14 mouse cellular contexts compared by ENCODE assay signal in genomic region chr1:43694076-43694475, GRCm38 (mm10). TPM values are rescaled to one million over a fixed set of nuclear protein-coding genes. Genes with fewer than 3 reads are reported as not detected.
A peak's percentile ranks its signal among the peaks of the same experiment; 100 is the strongest.
DNase-seq lines count a peak whose midpoint lies in the region; ATAC-seq lines count a peak whose summit lies in the region.
"Had no signal": no experiment of that assay in that cellular context is flagged by ENCODE, and none has a peak within 500 bp of the region (broad histone marks: within the 10 kb centered on the region; RNA-seq: fewer than 3 reads in every experiment).

No protein-coding gene starts in this region.

- peak overlapping the region; percentile 71; the same call in 1 of the 2 replicates for H3K27ac ChIP-seq in embryonic facial prominence, embryonic 12.5 days
- H3K27ac ChIP-seq in embryonic facial prominence, embryonic 10.5 days (replicated peaks): no peak overlapping the region
- peak overlapping the region; percentile 86 for H3K27ac ChIP-seq in heart, embryonic 15.5 days
- H3K27ac ChIP-seq in kidney, embryonic 16.5 days (ENCODE audit: low read length): peak overlapping the region; percentile 87
- H3K27ac ChIP-seq in embryonic facial prominence, embryonic 15.5 days (replicated peaks): peak overlapping the region; percentile 75; the same call in 1 of the 2 replicates
- H3K27ac ChIP-seq: liver, embryonic 12.5 days had no signal

- H3K4me3 ChIP-seq in embryonic facial prominence, embryonic 12.5 days: no peak overlapping the region
- no peak overlapping the region for H3K4me3 ChIP-seq in embryonic facial prominence, embryonic 10.5 days
- H3K4me3 ChIP-seq in heart, embryonic 15.5 days: no peak overlapping the region
- H3K4me3 ChIP-seq in kidney, embryonic 16.5 days (ENCODE audit: low read length): no peak overlapping the region
- H3K4me3 ChIP-seq in embryonic facial prominence, embryonic 15.5 days (replicated peaks): no peak overlapping the region
- H3K4me3 ChIP-seq: liver, embryonic 12.5 days; midbrain, embryonic 10.5 days; neural tube, embryonic 13.5 days had no signal

- no peak overlapping the region for H3K4me2 ChIP-seq in embryonic facial prominence, embryonic 12.5 days (replicated peaks)
- H3K4me2 ChIP-seq in heart, embryonic 15.5 days: no peak overlapping the region
- no peak overlapping the region for H3K4me2 ChIP-seq in kidney, embryonic 16.5 days (replicated peaks; ENCODE audit: low read depth, low read length)
- no peak overlapping the region for H3K4me2 ChIP-seq in embryonic facial prominence, embryonic 15.5 days (replicated peaks)
- H3K4me2 ChIP-seq: liver, embryonic 12.5 days; neural tube, embryonic 13.5 days had no signal

- no peak for ATAC-seq in embryonic facial prominence, embryonic 12.5 days (ENCODE audit: insufficient number of reproducible peaks, insufficient read depth, low FRiP score, low TSS enrichment)
- no peak for ATAC-seq in heart, embryonic 15.5 days (replicated peaks; ENCODE audit: insufficient number of reproducible peaks, insufficient read depth, low FRiP score, low read depth)
- ATAC-seq in kidney, embryonic 16.5 days (ENCODE audit: low FRiP score, low TSS enrichment): no peak
- ATAC-seq in embryonic facial prominence, embryonic 15.5 days (ENCODE audit: insufficient number of reproducible peaks, low FRiP score, low TSS enrichment, low read depth): no peak
- ATAC-seq: inflammation-experienced regulatory T-cells, adult 6 months; liver, embryonic 12.5 days had no signal

- H3K36me3 ChIP-seq in embryonic facial prominence, embryonic 12.5 days: no peaks in the 10 kb centered on the region
- H3K36me3 ChIP-seq in embryonic facial prominence, embryonic 10.5 days (replicated peaks): no peaks in the 10 kb centered on the region
- H3K36me3 ChIP-seq in heart, embryonic 15.5 days: no peaks in the 10 kb centered on the region
- no peaks in the 10 kb centered on the region for H3K36me3 ChIP-seq in kidney, embryonic 16.5 days (ENCODE audit: insufficient read depth, low read length)
- H3K36me3 ChIP-seq in embryonic facial prominence, embryonic 15.5 days: no peaks in the 10 kb centered on the region
- H3K36me3 ChIP-seq: liver, embryonic 12.5 days; midbrain, embryonic 10.5 days; neural tube, embryonic 13.5 days had no signal

- no peak overlapping the region for H3K9ac ChIP-seq in embryonic facial prominence, embryonic 12.5 days
- no peak overlapping the region for H3K9ac ChIP-seq in heart, embryonic 15.5 days
- no peak overlapping the region for H3K9ac ChIP-seq in kidney, embryonic 16.5 days (replicated peaks; ENCODE audit: low read length)
- no peak overlapping the region for H3K9ac ChIP-seq in embryonic facial prominence, embryonic 15.5 days
- H3K9ac ChIP-seq: liver, embryonic 12.5 days; neural tube, embryonic 13.5 days had no signal

- DNase-seq in embryonic facial prominence, embryonic 10.5 days (ENCODE audit: low spot score): no peak
- DNase-seq in heart, postnatal 4 days: no peak
- DNase-seq in kidney, postnatal 4 days: no peak
- no peak for DNase-seq in B cell, adult 2 months

- H3K4me1 ChIP-seq in embryonic facial prominence, embryonic 12.5 days: peaks cover 20% of the 10 kb centered on the region
- peaks cover 15% of the 10 kb centered on the region for H3K4me1 ChIP-seq in embryonic facial prominence, embryonic 10.5 days
- peaks cover 36% of the 10 kb centered on the region for H3K4me1 ChIP-seq in heart, embryonic 15.5 days (replicated peaks)
- peaks cover 25% of the 10 kb centered on the region for H3K4me1 ChIP-seq in kidney, embryonic 16.5 days (ENCODE audit: insufficient read depth, low read length)
- peaks cover 26% of the 10 kb centered on the region for H3K4me1 ChIP-seq in embryonic facial prominence, embryonic 15.5 days
- H3K4me1 ChIP-seq: liver, embryonic 12.5 days had no signal

- WGBS in embryonic facial prominence, embryonic 12.5 days: 83% methylated on average over 3 of the region's 3 CpGs
- WGBS in embryonic facial prominence, embryonic 10.5 days: 90% methylated on average over 3 of the region's 3 CpGs
- WGBS in heart, embryonic 15.5 days: 65% methylated on average over 3 of the region's 3 CpGs
- 78% methylated on average over 3 of the region's 3 CpGs for WGBS in kidney, embryonic 16.5 days
- WGBS in embryonic facial prominence, embryonic 15.5 days: 55% methylated on average over 3 of the region's 3 CpGs

- no peaks in the 10 kb centered on the region for H3K27me3 ChIP-seq in embryonic facial prominence, embryonic 12.5 days
- H3K27me3 ChIP-seq in embryonic facial prominence, embryonic 10.5 days (replicated peaks; ENCODE audit: low read depth, poor library complexity, severe bottlenecking): no peaks in the 10 kb centered on the region
- no peaks in the 10 kb centered on the region for H3K27me3 ChIP-seq in heart, embryonic 15.5 days
- no peaks in the 10 kb centered on the region for H3K27me3 ChIP-seq in kidney, embryonic 16.5 days (ENCODE audit: insufficient read depth, low read length)
- H3K27me3 ChIP-seq in embryonic facial prominence, embryonic 15.5 days: no peaks in the 10 kb centered on the region
- H3K27me3 ChIP-seq: liver, embryonic 12.5 days; neural tube, embryonic 13.5 days; Patski had no signal

- H3K9me3 ChIP-seq in embryonic facial prominence, embryonic 12.5 days: no peaks in the 10 kb centered on the region
- H3K9me3 ChIP-seq in embryonic facial prominence, embryonic 10.5 days: no peaks in the 10 kb centered on the region; the same call in 1 of the 2 replicates
- H3K9me3 ChIP-seq in heart, embryonic 15.5 days (replicated peaks): no peaks in the 10 kb centered on the region
- H3K9me3 ChIP-seq in kidney, embryonic 16.5 days (ENCODE audit: low read length): peaks cover 9% of the 10 kb centered on the region; the same call in 1 of the 2 replicates
- no peaks in the 10 kb centered on the region for H3K9me3 ChIP-seq in embryonic facial prominence, embryonic 15.5 days (replicated peaks)
- H3K9me3 ChIP-seq: liver, embryonic 12.5 days; midbrain, embryonic 10.5 days had no signal

RNA-seq across cellular contexts. Expression of gene 1500015O10Rik, which starts 36.3 kb away (rescaled TPM):
- 0.69 and 1.5 TPM in 2 replicates for polyA plus RNA-seq in embryonic facial prominence, embryonic 12.5 days (2016; fragmentation: Nextera tagmentation; extraction: Ambion mirVana)
- polyA plus RNA-seq in embryonic facial prominence, embryonic 10.5 days (2016; fragmentation: Nextera tagmentation; extraction: Ambion mirVana): 0.23 TPM in 1 of 2 replicates, not detected in the other
- polyA plus RNA-seq in heart, embryonic 15.5 days (2015; fragmentation: Nextera tagmentation; extraction: Ambion mirVana): 15.8 and 28.5 TPM in 2 replicates
- 1 to 10 TPM; 4.9 to 5.4 TPM for total RNA-seq in heart, postnatal 4 days (2021)
- 7.2 and 10.7 TPM in 2 replicates for polyA plus RNA-seq in kidney, embryonic 16.5 days (2015; fragmentation: Nextera tagmentation; extraction: Ambion mirVana)
- 32.7 and 41.6 TPM in 2 replicates for polyA plus RNA-seq in embryonic facial prominence, embryonic 15.5 days (2015; fragmentation: Nextera tagmentation; extraction: Ambion mirVana)
- total RNA-seq: monocyte, adult 5-6 weeks had no signal
